Mouse (Mus musculus) left cerebral cortex, postnatal 10 days (tissue): ENCODE measurements around the gene Stx7. TPM values are rescaled to one million over a fixed set of nuclear protein-coding genes. Genes with fewer than 3 reads are reported as not detected.

ENCODE experiments used
- DNase-seq, 2 experiments: peaks; one replicate each; pipeline ENCODE4 v3.0.0; 2021 to 2022; ENCODE audit warnings: low spot score in 2 of 2, mixed read lengths in 1 of 2; ENCODE audit errors: extremely low spot score in 1 of 2
- intact Hi-C: fragments of 180-260 bp; cut with DNase I; formaldehyde crosslinking; loops from one replicate; pipeline ENCODE4 v1.15.1; 2025
- total RNA-seq, 2 experiments: library from RNA; stranded (reverse); gene quantifications; 2 replicates each; pipeline ENCODE4 v1.2.3; 2021

The Stx7 gene
- total RNA-seq, 2 experiments from 2014 or later: 190 to 199 TPM

DNA sequence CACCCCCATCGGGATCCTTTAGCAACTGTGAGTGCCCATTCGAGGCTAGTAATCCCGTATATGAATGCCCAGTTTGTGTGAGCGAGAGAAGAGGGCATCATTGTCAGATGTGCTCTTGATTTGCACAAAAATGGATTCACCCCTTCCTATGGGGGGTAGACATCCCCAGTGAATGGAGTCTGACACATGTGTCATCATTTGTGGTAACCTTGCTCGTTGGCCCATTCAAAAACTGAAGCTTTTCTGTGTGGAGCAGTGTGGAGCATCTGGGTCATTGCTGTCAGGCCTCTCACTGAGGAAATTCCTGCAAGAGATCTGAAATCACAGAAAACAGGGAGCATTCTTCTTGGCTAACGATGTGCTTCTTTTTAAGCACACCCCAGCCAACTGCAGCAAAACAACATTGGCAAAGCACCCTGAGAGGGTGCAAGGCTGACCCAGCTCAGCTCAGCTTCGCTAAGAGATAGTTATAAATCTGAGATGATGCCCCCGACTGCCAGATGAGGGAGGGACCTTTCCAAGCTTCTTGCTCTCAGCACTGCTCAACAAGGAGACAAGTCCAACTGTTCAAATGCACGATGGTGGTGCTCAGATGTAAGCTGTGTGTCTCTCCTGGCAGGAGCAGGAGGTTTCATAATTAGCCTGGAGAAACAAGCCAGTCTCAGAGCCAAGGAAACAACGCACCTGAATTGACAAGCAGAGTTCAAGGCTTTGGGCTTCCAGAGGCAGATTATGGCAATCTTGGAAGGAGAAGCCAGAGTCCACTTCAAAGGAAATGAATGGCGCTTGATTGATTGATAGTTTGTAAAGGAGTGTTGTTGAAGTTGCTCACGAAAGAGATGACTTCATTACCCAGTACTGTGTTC lies 79.4 kb downstream of the Stx7 start:
- no peak for DNase-seq
- intact Hi-C loops: no loop called here

DNA sequence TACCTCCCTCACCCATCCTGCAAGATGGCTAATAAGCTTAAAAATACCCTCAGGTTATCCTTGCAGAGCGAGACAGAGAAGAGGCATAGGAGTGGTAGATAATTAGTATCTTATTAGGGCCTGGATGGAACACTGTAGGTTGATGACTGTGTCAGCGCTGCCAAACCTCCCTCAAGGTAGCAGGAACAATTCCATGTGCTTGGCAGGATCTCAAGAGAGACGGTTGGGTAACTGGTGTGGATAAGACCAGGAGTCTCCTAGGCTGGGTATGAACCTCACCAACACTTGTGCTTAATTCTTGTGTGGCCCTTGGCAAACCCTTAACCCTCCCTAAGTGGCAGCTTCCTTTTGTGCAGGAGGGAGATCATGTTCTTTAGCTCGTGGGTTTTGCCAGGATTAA lies 83.2 kb downstream of the Stx7 start:
- no peak for DNase-seq
- intact Hi-C loops: no loop called here

GRCm38 (mm10) chr10:24235426-24236283 lies 86.6 kb downstream of the Stx7 start:
- DNase-seq: peak in 1 of 2 experiments; percentile 15
- intact Hi-C loops: no loop called here

Other genes with a start within 250 kb of the Stx7 start
- not detected for gene Taar1, start 228.9 kb upstream of the Stx7 start, total RNA-seq
- gene Taar2, start 210.7 kb upstream of the Stx7 start, total RNA-seq: not detected
- gene Taar3, start 199.7 kb upstream of the Stx7 start, total RNA-seq: under 1 TPM in 1 of 2 experiments, not detected in 1; 0.34 TPM
- not detected for gene Taar4, start 188.8 kb upstream of the Stx7 start, total RNA-seq
- not detected for gene Taar5, start 178.6 kb upstream of the Stx7 start, total RNA-seq
- not detected for gene Taar6, start 163.7 kb upstream of the Stx7 start, total RNA-seq
- not detected for gene Taar7a, start 155.8 kb upstream of the Stx7 start, total RNA-seq
- not detected for gene Taar7b, start 149.4 kb upstream of the Stx7 start, total RNA-seq
- gene Taar7d, start 122.1 kb upstream of the Stx7 start, total RNA-seq: not detected
- gene Taar7e, start 111.7 kb upstream of the Stx7 start, total RNA-seq: not detected
- not detected for gene Taar7f, start 99.8 kb upstream of the Stx7 start, total RNA-seq
- gene Taar8a, start 72.8 kb upstream of the Stx7 start, total RNA-seq: not detected
- not detected for gene Taar8b, start 57.0 kb upstream of the Stx7 start, total RNA-seq
- not detected for gene Taar8c, start 47.4 kb upstream of the Stx7 start, total RNA-seq
- gene Taar9, start 39.8 kb upstream of the Stx7 start, total RNA-seq: not detected
- 1 to 10 TPM; 7.3 to 9.3 TPM for gene Moxd1, start 74.2 kb downstream of the Stx7 start, total RNA-seq